Mouse (Mus musculus) ES-E14 (cell line): ENCODE data around the gene Myo10.

ENCODE experiments used
- HCFC1 ChIP-seq: IDR thresholded peaks from 2 replicates; pipeline ENCODE4 v1.6.1; 2012; ENCODE audit warnings: low read length, inconsistent platforms, borderline replicate concordance; ENCODE audit not compliant: insufficient read depth
- MAFK ChIP-seq: IDR thresholded peaks from 2 replicates; pipeline ENCODE4 v1.6.1; 2014; ENCODE audit warnings: mild to moderate bottlenecking, low read depth, low read length, inconsistent platforms; ENCODE audit not compliant: insufficient read depth
- ZC3H11A ChIP-seq: IDR thresholded peaks from 2 replicates; pipeline ENCODE4 v1.6.1; 2012; ENCODE audit warnings: low read depth, mild to moderate bottlenecking, inconsistent platforms, low read length, borderline replicate concordance

DNA sequence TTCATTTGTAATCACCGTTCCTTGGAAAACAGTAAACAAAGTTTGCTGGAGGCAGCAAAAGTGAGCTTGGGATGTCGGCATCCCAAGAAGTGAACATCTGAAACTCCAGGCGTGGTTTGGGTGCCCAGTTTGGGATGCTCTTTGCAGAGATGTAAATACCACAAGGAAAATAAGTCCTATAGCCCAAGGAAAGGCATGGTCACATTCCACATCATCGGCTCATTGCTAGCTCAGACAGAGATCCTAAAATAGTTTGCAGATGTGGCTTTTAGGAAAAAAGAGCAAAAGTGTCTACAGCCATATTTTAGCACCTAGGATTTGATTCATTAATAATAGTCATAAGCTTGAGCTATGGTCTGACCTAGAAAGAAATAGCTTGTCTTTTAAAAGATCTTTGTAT is 57.3 kb downstream of the Myo10 start:
- TF ChIP-seq MAFK, result no peak
- no peak for TF ChIP-seq ZC3H11A
- TF ChIP-seq HCFC1, result no peak
